In genomic region chr3:55115989-55116388, GRCm38 (mm10) we compare ENCODE assay signal across 24 mouse cellular contexts. TPM values are rescaled to one million over a fixed set of nuclear protein-coding genes. Genes with fewer than 3 reads are reported as not detected.
A peak's percentile ranks its signal among the peaks of the same experiment; 100 is the strongest.
DNase-seq lines count a peak whose midpoint lies in the region; ATAC-seq lines count a peak whose summit lies in the region.
"Had no signal": no experiment of that assay in that cellular context is flagged by ENCODE, and none has a peak within 500 bp of the region (broad histone marks: within the 10 kb centered on the region; RNA-seq: fewer than 3 reads in every experiment).

No protein-coding gene starts in this region.

- no peak overlapping the region for H3K4me3 ChIP-seq in heart, embryonic 16.5 days (ENCODE audit: low read length)
- H3K4me3 ChIP-seq: embryonic facial prominence, embryonic 13.5 days; hindbrain, embryonic 13.5 days; midbrain, embryonic 12.5 days had no signal

- no peaks in the 10 kb centered on the region for H3K9me3 ChIP-seq in heart, embryonic 16.5 days (replicated peaks; ENCODE audit: control insufficient read depth, low read length)
- H3K9me3 ChIP-seq: embryonic facial prominence, embryonic 13.5 days; hindbrain, embryonic 13.5 days; midbrain, embryonic 12.5 days had no signal

- WGBS in heart, embryonic 16.5 days: 44% methylated on average over 8 of the region's 8 CpGs

- DNase-seq in heart, adult 11 months: peak; percentile 89
- no peak for DNase-seq in heart, adult 8-10 months (ENCODE audit: low spot score)
- peak; percentile 15 for DNase-seq in kidney, postnatal 10 days
- no peak for DNase-seq in kidney, postnatal 14 days
- no peak for DNase-seq in cerebellum, adult 9-10 months
- DNase-seq in adrenal gland, postnatal 14 days: no peak
- DNase-seq: cerebellum, adult 11-12 months; cerebellum, postnatal 25 days; kidney, adult 18-20 months; layer of hippocampus, adult 9-11 months; lung, embryonic 14.5 days; thymus, adult 2 months had no signal

- peaks cover 30% of the 10 kb centered on the region for H3K36me3 ChIP-seq in heart, embryonic 16.5 days (ENCODE audit: control insufficient read depth, insufficient read depth)

- H3K4me1 ChIP-seq in heart, embryonic 16.5 days (ENCODE audit: control insufficient read depth, insufficient read depth, low read length): peaks cover 32% of the 10 kb centered on the region

- peak overlapping the region; percentile 34 for H3K4me2 ChIP-seq in heart, embryonic 16.5 days (ENCODE audit: low read depth, low read length)
- H3K4me2 ChIP-seq: embryonic facial prominence, embryonic 13.5 days; hindbrain, embryonic 13.5 days; lung, embryonic 14.5 days; midbrain, embryonic 12.5 days had no signal

- H3K9ac ChIP-seq in heart, embryonic 16.5 days (ENCODE audit: low read length): no peak overlapping the region
- H3K9ac ChIP-seq: embryonic facial prominence, embryonic 13.5 days; hindbrain, embryonic 13.5 days; liver, embryonic 14.5 days; lung, embryonic 14.5 days; midbrain, embryonic 12.5 days had no signal

- no peak for ATAC-seq in heart, embryonic 16.5 days (replicated peaks; ENCODE audit: extremely low read depth, insufficient read depth, low FRiP score)
- ATAC-seq: forebrain, embryonic 14.5 days had no signal

- H3K27ac ChIP-seq in heart, embryonic 16.5 days (ENCODE audit: low read length): 0 out of 2 replicates have a peak overlapping the region, but pooled peaks have one; percentile 32
- H3K27ac ChIP-seq: embryonic facial prominence, embryonic 13.5 days; hindbrain, embryonic 13.5 days; liver, embryonic 14.5 days; midbrain, embryonic 12.5 days had no signal

- no peaks in the 10 kb centered on the region for H3K27me3 ChIP-seq in heart, embryonic 16.5 days (ENCODE audit: control insufficient read depth, insufficient read depth, low read length)
- H3K27me3 ChIP-seq: embryonic facial prominence, embryonic 13.5 days; hindbrain, embryonic 13.5 days; midbrain, embryonic 12.5 days had no signal

RNA-seq across cellular contexts. Expression of gene Spg20, which starts 4.1 kb away (rescaled TPM):
- 10 to 100 TPM; 36.9 to 46.0 (median 43.0) TPM for total RNA-seq in heart, adult 8-10 months (2022)
- 29.0 and 29.7 TPM in 2 replicates for polyA plus RNA-seq in heart, embryonic 16.5 days (2015; fragmentation: Nextera tagmentation; extraction: Ambion mirVana)
- total RNA-seq in adrenal gland, postnatal 14 days (2021): 43.0 and 46.6 TPM in 2 replicates

RNA-seq across cellular contexts. Expression of gene Ccdc169, which starts 21.1 kb away (rescaled TPM):
- total RNA-seq in heart, adult 8-10 months (2022): under 1 TPM in 2 of 4 experiments, not detected in 2; 0.08 to 0.09 TPM
- polyA plus RNA-seq in heart, embryonic 16.5 days (2015; fragmentation: Nextera tagmentation; extraction: Ambion mirVana): not detected in 2 replicates
- total RNA-seq in adrenal gland, postnatal 14 days (2021): 0.19 TPM in 1 of 2 replicates, not detected in the other
- total RNA-seq: adrenal gland, adult 18-20 months; gastrocnemius, adult 8-10 months; megakaryocyte, adult 5-6 weeks had no signal
- polyA plus RNA-seq: forebrain, embryonic 14.5 days; large intestine, adult 2 months; liver, embryonic 14.5 days; lung, embryonic 14.5 days; midbrain, embryonic 12.5 days; small intestine, adult 2 months; stomach, embryonic 16.5 days; thymus, adult 2 months had no signal

Comparison
In these comparisons a context has a peak if more than half of its experiments do, and no peak if none do; other contexts are left out.
1. DNase-seq: peak in heart, adult 11 months (single experiment) and kidney, postnatal 10 days (single experiment); none in heart, adult 8-10 months (single experiment), kidney, postnatal 14 days (single experiment), cerebellum, adult 9-10 months (single experiment) and adrenal gland, postnatal 14 days (single experiment).